Mouse (Mus musculus) erythroblast, embryonic 14.5 days (primary cell): ENCODE measurements around the gene Mtch2.

Experiments used
- GATA1 ChIP-seq: IDR thresholded peaks from 2 replicates; pipeline ENCODE4 v1.6.1; 2012; ENCODE audit warnings: low read length, inconsistent platforms, mixed read lengths
- TAL1 ChIP-seq: IDR thresholded peaks from 3 replicates; pipeline ENCODE4 v1.6.1; 2012; ENCODE audit warnings: low read length, inconsistent platforms, mixed read lengths

- TF ChIP-seq GATA1 = no peak
- TF ChIP-seq TAL1 = no peak
Measured at GRCm38 (mm10) chr2:90911668-90912067, 64.7 kb downstream of the Mtch2 start.
